Mouse (Mus musculus): ENCODE measurements around the gene Shq1.

Shq1 gene

GRCm38 (mm10) chr6:100527161-100527560 is 143.8 kb downstream of the Shq1 start:
- DNase-seq, result no peak

GRCm38 (mm10) chr6:100526066-100526465 is 144.9 kb downstream of the Shq1 start:
- no peak for DNase-seq

- DNase-seq, result no peak
Measured at GRCm38 (mm10) chr6:100525496-100525895, 145.5 kb downstream of the Shq1 start.

- no peak for DNase-seq
Measured at GRCm38 (mm10) chr6:100522495-100522894, 148.5 kb downstream of the Shq1 start.

- no peak for DNase-seq
Measured at GRCm38 (mm10) chr6:100521615-100522398, 149.2 kb downstream of the Shq1 start.

GRCm38 (mm10) chr6:100520558-100521099 is 150.3 kb downstream of the Shq1 start:
- no peak for DNase-seq

- DNase-seq, result no peak
Measured at GRCm38 (mm10) chr6:100519837-100520236, 151.1 kb downstream of the Shq1 start.
